Mouse (Mus musculus) embryonic facial prominence, embryonic 15.5 days (tissue): ENCODE measurements around the gene Sec24a. TPM values are rescaled to one million over a fixed set of nuclear protein-coding genes. Genes with fewer than 3 reads are reported as not detected.
A peak's percentile ranks its signal among the peaks of the same experiment; 100 is the strongest.
"Not testable (repeated sequence)": the region's sequence is repeated elsewhere in the genome, so short reads cannot be mapped to it uniquely, and the experiment has no call there.

Source experiments
- ATAC-seq: fragments of 200-750 bp; cut with Nextera tagmentation; 2 replicates; pipeline ENCODE4 v1.8.0; 2017; ENCODE audit warnings: low read depth, moderate TSS enrichment; ENCODE audit not compliant: insufficient number of reproducible peaks, low FRiP score, low TSS enrichment
- H3K27ac ChIP-seq: fragments of 300-500 bp; sonication (generic); replicated peaks from 2 replicates; pipeline ENCODE4 v1.5.1; 2015; ENCODE audit warnings: mild to moderate bottlenecking, inconsistent platforms
- H3K27me3 ChIP-seq: fragments of 300-500 bp; sonication (generic); 2 replicates; pipeline ENCODE4 v1.6.1; 2015; ENCODE audit warnings: inconsistent platforms
- H3K36me3 ChIP-seq: fragments of 300-500 bp; sonication (generic); 2 replicates; pipeline ENCODE4 v1.6.1; 2015; ENCODE audit warnings: mild to moderate bottlenecking, inconsistent platforms
- H3K4me1 ChIP-seq: fragments of 300-500 bp; sonication (generic); 2 replicates; pipeline ENCODE4 v1.6.1; 2015; ENCODE audit warnings: inconsistent platforms
- H3K4me2 ChIP-seq: fragments of 300-500 bp; sonication (generic); replicated peaks from 2 replicates; pipeline ENCODE4 v1.6.1; 2015; ENCODE audit warnings: mild to moderate bottlenecking, inconsistent platforms
- H3K4me3 ChIP-seq: fragments of 300-500 bp; sonication (generic); replicated peaks from 2 replicates; pipeline ENCODE4 v1.5.1; 2015; ENCODE audit warnings: mild to moderate bottlenecking, inconsistent platforms
- H3K9ac ChIP-seq: fragments of 300-500 bp; sonication (generic); 2 replicates; pipeline ENCODE4 v1.6.1; 2015; ENCODE audit warnings: inconsistent platforms
- H3K9me3 ChIP-seq: fragments of 300-500 bp; sonication (generic); replicated peaks from 2 replicates; pipeline ENCODE4 v1.6.1; 2016; ENCODE audit warnings: inconsistent platforms
- WGBS: fragments of 180-500 bp; shearing (Covaris S2); methylation state at CpG from one replicate; pipeline ENCODE4 v1.1.7; 2015; 5-methylcytosine and 5-hydroxymethylcytosine counted together
- polyA plus RNA-seq: library from polyadenylated mRNA; unstranded; fragments of >200 nt; fragmentation: Nextera tagmentation; extraction: Ambion mirVana; gene quantifications from 2 replicates; pipeline ENCODE4 v1.2.1, GENCODE M21; 2015

Sec24a gene
- polyA plus RNA-seq: 15.2 and 17.4 TPM in 2 replicates

- ATAC-seq: peak; percentile 90
- H3K4me1 ChIP-seq: peaks cover 13% of the 10 kb centered on the region
- H3K9me3 ChIP-seq: no peaks in the 10 kb centered on the region
- no peaks in the 10 kb centered on the region for H3K36me3 ChIP-seq
- H3K9ac ChIP-seq: peak within 1 kb of the TSS; percentile 71
- peak within 1 kb of the TSS; percentile 77 for H3K4me2 ChIP-seq
- peak within 1 kb of the TSS; percentile 69 for H3K4me3 ChIP-seq
- 1% methylated on average over 30 of the region's 30 CpGs for WGBS
- no peak within 1 kb of the TSS for H3K27ac ChIP-seq
- peaks cover 4% of the 10 kb centered on the region for H3K27me3 ChIP-seq
Observed at GRCm38 (mm10) chr11:51763213-51763907, at the start of gene Sec24a, which contains the start of gene Sar1b. Gene Sec24a, minus strand, starts transcription at chr11:51763634. Gene Sar1b, plus strand, starts transcription at chr11:51763687.

- Histone ChIP-seq H3K36me3 (peaks cover 43% of the 10 kb centered on the region), H3K27ac (no peak overlapping the region), H3K27me3 (no peaks in the 10 kb centered on the region), H3K4me2 (no peak overlapping the region), H3K4me3 (no peak overlapping the region), H3K9me3 (no peaks in the 10 kb centered on the region), H3K4me1 (0 out of 2 replicates have a peak, but pooled peaks cover 6% of the 10 kb centered on the region), H3K9ac (no peak overlapping the region)
- 92% methylated on average over 8 of the region's 8 CpGs for WGBS
- no peak for ATAC-seq
Observed at GRCm38 (mm10) chr11:51812022-51812546, 48.6 kb upstream of the Sec24a start.

- Histone ChIP-seq H3K4me1 (0 out of 2 replicates have a peak, but pooled peaks cover 6% of the 10 kb centered on the region), H3K36me3 (peaks cover 34% of the 10 kb centered on the region), H3K4me2 (no peak overlapping the region), H3K4me3 (no peak overlapping the region), H3K9me3 (no peaks in the 10 kb centered on the region), H3K27ac (no peak overlapping the region), H3K9ac (no peak overlapping the region), H3K27me3 (no peaks in the 10 kb centered on the region)
- 85% methylated on average over 4 of the region's 4 CpGs for WGBS
- ATAC-seq: no peak
Observed at GRCm38 (mm10) chr11:51811230-51811629, 47.8 kb upstream of the Sec24a start.

- WGBS: 60% methylated on average over 6 of the region's 6 CpGs
- Histone ChIP-seq H3K9me3 (no peaks in the 10 kb centered on the region), H3K4me1 (peaks cover 14% of the 10 kb centered on the region), H3K36me3 (peaks cover 19% of the 10 kb centered on the region; the same call in 1 of the 2 replicates), H3K4me3 (no peak overlapping the region), H3K4me2 (no peak overlapping the region), H3K27me3 (no peaks in the 10 kb centered on the region), H3K27ac (no peak overlapping the region), H3K9ac (no peak overlapping the region)
- ATAC-seq: no peak
Observed at GRCm38 (mm10) chr11:51809632-51810224, 46.3 kb upstream of the Sec24a start.

GRCm38 (mm10) chr11:51807108-51807879 lies 43.9 kb upstream of the Sec24a start:
- Histone ChIP-seq H3K36me3 (no peaks in the 10 kb centered on the region), H3K9ac (no peak overlapping the region), H3K4me3 (no peak overlapping the region), H3K27ac (peak overlapping the region; percentile 36), H3K4me2 (no peak overlapping the region), H3K27me3 (no peaks in the 10 kb centered on the region), H3K9me3 (no peaks in the 10 kb centered on the region), H3K4me1 (peaks cover 14% of the 10 kb centered on the region)
- no peak for ATAC-seq
- 39% methylated on average over 13 of the region's 13 CpGs for WGBS

GRCm38 (mm10) chr11:51805221-51805981 lies 42.0 kb upstream of the Sec24a start:
- Histone ChIP-seq H3K4me3 (peak overlapping the region; percentile 49), H3K27ac (peak overlapping the region; percentile 79), H3K4me1 (peaks cover 21% of the 10 kb centered on the region), H3K9me3 (no peaks in the 10 kb centered on the region), H3K9ac (no peak overlapping the region; the same call in 1 of the 2 replicates), H3K36me3 (no peaks in the 10 kb centered on the region), H3K4me2 (peak overlapping the region; percentile 66), H3K27me3 (no peaks in the 10 kb centered on the region)
- peak; percentile 27; the same call in 1 of the 2 replicates for ATAC-seq
- 15% methylated on average over 17 of the region's 17 CpGs for WGBS

- Histone ChIP-seq H3K4me3 (no peak overlapping the region), H3K27me3 (no peaks in the 10 kb centered on the region), H3K4me2 (no peak overlapping the region), H3K9me3 (no peaks in the 10 kb centered on the region), H3K9ac (no peak overlapping the region), H3K27ac (0 out of 2 replicates have a peak overlapping the region, but pooled peaks have one; percentile 39), H3K4me1 (peaks cover 12% of the 10 kb centered on the region), H3K36me3 (no peaks in the 10 kb centered on the region)
- WGBS: 33% methylated on average over 8 of the region's 8 CpGs
- ATAC-seq: no peak
Observed at GRCm38 (mm10) chr11:51800634-51801325, 37.3 kb upstream of the Sec24a start.

DNA sequence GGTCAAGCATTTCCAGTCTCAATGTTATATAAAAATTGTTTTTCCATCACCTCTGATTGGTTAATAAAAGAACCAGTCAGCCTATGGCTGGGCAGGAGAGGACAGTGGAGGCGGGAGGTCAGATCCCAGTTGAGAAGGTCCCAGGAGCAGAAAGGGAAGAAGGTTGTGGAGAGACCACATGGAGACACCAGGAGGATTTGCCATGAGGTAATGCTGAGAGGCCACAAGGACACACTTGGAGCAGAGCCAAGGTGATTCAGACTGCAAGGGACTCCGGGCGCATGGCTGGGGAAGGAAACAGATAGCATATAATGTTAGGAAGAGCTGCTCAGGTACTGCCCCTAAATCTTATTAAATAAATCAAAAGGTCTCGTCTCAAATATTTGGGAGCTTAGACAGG lies 32.8 kb upstream of the Sec24a start:
- peaks cover 13% of the 10 kb centered on the region for H3K36me3 ChIP-seq
- no peak overlapping the region for H3K4me3 ChIP-seq
- peaks cover 6% of the 10 kb centered on the region for H3K4me1 ChIP-seq
- H3K27me3 ChIP-seq: no peaks in the 10 kb centered on the region
- no peak overlapping the region for H3K9ac ChIP-seq
- H3K4me2 ChIP-seq: no peak overlapping the region
- 74% methylated on average over 4 of the region's 4 CpGs for WGBS
- H3K9me3 ChIP-seq: no peaks in the 10 kb centered on the region
- no peak overlapping the region for H3K27ac ChIP-seq
- no peak for ATAC-seq

DNA sequence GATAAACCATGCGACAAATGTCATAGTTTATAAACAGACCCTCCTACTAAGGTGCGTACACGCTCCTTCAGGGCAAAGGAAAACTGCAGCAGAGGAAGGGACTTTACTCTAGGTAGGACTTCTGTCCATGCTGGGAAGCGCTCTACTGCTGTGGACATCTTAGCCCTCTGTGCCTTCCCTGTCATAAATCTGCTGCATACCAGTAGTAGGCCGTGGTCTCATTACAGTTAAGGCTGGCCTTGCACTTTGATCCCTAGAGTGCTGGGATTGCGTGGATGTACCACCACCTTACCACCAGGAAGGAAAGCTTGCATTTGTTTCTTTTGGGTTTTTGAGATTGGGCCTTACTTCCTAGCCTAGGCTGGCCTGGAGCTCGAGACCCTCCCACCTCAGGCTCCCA lies 27.2 kb upstream of the Sec24a start:
- H3K27ac ChIP-seq: no peak overlapping the region
- 97% methylated on average over 7 of the region's 7 CpGs for WGBS
- no peak for ATAC-seq
- 0 out of 2 replicates have a peak, but pooled peaks cover 2% of the 10 kb centered on the region for H3K9me3 ChIP-seq
- no peak overlapping the region for H3K9ac ChIP-seq
- no peak overlapping the region for H3K4me2 ChIP-seq
- H3K27me3 ChIP-seq: no peaks in the 10 kb centered on the region
- H3K4me3 ChIP-seq: no peak overlapping the region
- peaks cover 52% of the 10 kb centered on the region for H3K36me3 ChIP-seq
- no peaks in the 10 kb centered on the region for H3K4me1 ChIP-seq

GRCm38 (mm10) chr11:51789735-51790134 lies 26.3 kb upstream of the Sec24a start:
- ATAC-seq: not testable (repeated sequence)
- H3K36me3 ChIP-seq: peaks cover 56% of the 10 kb centered on the region

More at GRCm38 (mm10) chr11:51789735-51790134, 26.3 kb upstream of the Sec24a start:
- not testable (repeated sequence) for H3K4me2 ChIP-seq, H3K4me3 ChIP-seq, H3K4me1 ChIP-seq, H3K9me3 ChIP-seq, H3K9ac ChIP-seq, H3K27me3 ChIP-seq, H3K27ac ChIP-seq
- WGBS: 79% methylated on average over 4 of the region's 4 CpGs
